Mouse (Mus musculus): ENCODE results near the gene Thoc6. TPM values are rescaled to one million over a fixed set of nuclear protein-coding genes. Genes with fewer than 3 reads are reported as not detected.

The Thoc6 gene
- polyA plus RNA-seq, 1 experiment, result 19.8 TPM

- TF ChIP-seq CTCF (IDR thresholded peaks at IDR 0.05; ENCODE audit: extremely low read depth, insufficient read length, insufficient replicate concordance, low read depth, low read length), result no peak
- TF ChIP-seq POLR2A (IDR thresholded peaks at IDR 0.05; ENCODE audit: low read depth, low read length), result no peak
- Histone ChIP-seq H3K27me3 (ENCODE audit: control insufficient read depth, insufficient read depth, low read length) (peaks cover 10% of the 10 kb centered on the region), H3K4me3 (ENCODE audit: low read depth, low read length) (no peak within 1 kb of the TSS), H3K4me1 (ENCODE audit: control insufficient read depth, insufficient read depth, insufficient read length, low read length) (no peaks in the 10 kb centered on the region), H3K36me3 (ENCODE audit: control insufficient read depth, insufficient read depth, low read length) (no peaks in the 10 kb centered on the region), H3K27ac (ENCODE audit: insufficient read depth, low read depth, low read length) (no peak within 1 kb of the TSS)
- 38% methylated on average over 15 of the region's 15 CpGs for WGBS
Observed at GRCm38 (mm10) chr17:23683856-23684672, 10.4 kb upstream of the Thoc6 start, which contains the start of gene Cldn9. TSS of gene Cldn9 (minus strand) at chr17:23684026.

- peaks cover 15% of the 10 kb centered on the region for H3K27me3 ChIP-seq (ENCODE audit: control insufficient read depth, insufficient read depth, low read length)
- no peaks in the 10 kb centered on the region for H3K4me1 ChIP-seq (ENCODE audit: control insufficient read depth, insufficient read depth, insufficient read length, low read length)
- H3K27ac ChIP-seq (ENCODE audit: insufficient read depth, low read depth, low read length), result no peak overlapping the region
- H3K4me3 ChIP-seq (ENCODE audit: low read depth, low read length), result no peak overlapping the region
- WGBS, result 55% methylated on average over 15 of the region's 15 CpGs
- TF ChIP-seq CTCF (IDR thresholded peaks at IDR 0.05; ENCODE audit: extremely low read depth, insufficient read length, insufficient replicate concordance, low read depth, low read length) (no peak), POLR2A (IDR thresholded peaks at IDR 0.05; ENCODE audit: low read depth, low read length) (no peak)
- no peaks in the 10 kb centered on the region for H3K36me3 ChIP-seq (ENCODE audit: control insufficient read depth, insufficient read depth, low read length)
Observed at GRCm38 (mm10) chr17:23683226-23683625, 9.5 kb upstream of the Thoc6 start.

DNA sequence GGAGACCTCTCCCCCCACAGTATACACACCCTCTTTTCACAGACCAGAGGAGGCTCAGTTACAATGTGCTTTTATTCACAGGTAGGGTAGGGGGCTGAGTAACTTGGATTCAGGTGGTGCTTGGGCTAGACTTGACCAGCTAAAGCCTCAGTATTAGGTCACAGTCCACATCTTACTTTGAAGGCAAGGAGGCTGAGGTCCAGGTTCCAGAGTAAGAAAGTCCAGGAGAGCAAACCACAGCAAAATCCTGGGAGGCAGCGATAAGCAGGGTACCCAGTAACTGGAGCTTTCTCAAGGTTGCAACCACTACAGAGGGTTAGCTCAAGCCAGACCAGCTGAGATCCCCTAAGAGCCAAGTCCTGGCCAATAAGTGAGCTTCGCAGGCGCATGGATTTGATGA is 8.8 kb upstream of the Thoc6 start:
- Histone ChIP-seq H3K4me1 (ENCODE audit: control insufficient read depth, insufficient read depth, insufficient read length, low read length) (no peaks in the 10 kb centered on the region), H3K27ac (ENCODE audit: insufficient read depth, low read depth, low read length) (no peak overlapping the region), H3K4me3 (ENCODE audit: low read depth, low read length) (no peak overlapping the region), H3K27me3 (ENCODE audit: control insufficient read depth, insufficient read depth, low read length) (peaks cover 15% of the 10 kb centered on the region), H3K36me3 (ENCODE audit: control insufficient read depth, insufficient read depth, low read length) (no peaks in the 10 kb centered on the region)
- 86% methylated on average over 3 of the region's 3 CpGs for WGBS
- no peak for TF ChIP-seq POLR2A (IDR thresholded peaks at IDR 0.05; ENCODE audit: low read depth, low read length)

DNA sequence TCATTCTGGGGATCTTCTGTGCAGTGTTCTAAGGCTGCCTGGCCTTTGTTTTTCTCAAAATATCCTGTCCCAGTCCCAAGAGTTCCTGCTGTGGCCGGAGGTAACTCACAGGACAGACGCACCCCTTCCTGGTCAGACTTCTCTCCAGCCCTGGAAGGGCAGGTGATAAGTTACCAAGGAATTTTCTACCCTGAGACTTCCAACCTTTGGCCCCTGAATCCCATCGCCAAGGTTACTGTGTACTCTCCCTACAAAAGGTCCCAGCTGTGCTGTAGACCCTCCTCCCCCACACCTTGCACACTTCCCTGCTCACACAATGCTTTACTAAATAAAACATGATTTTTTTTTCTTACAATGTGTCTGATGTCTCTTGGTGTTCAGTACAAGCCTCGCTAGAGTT is 8.4 kb upstream of the Thoc6 start:
- no peak for TF ChIP-seq CTCF (IDR thresholded peaks at IDR 0.05; ENCODE audit: extremely low read depth, insufficient read length, insufficient replicate concordance, low read depth, low read length)
- no peak for TF ChIP-seq POLR2A (IDR thresholded peaks at IDR 0.05; ENCODE audit: low read depth, low read length)
- Histone ChIP-seq H3K27me3 (ENCODE audit: control insufficient read depth, insufficient read depth, low read length) (peaks cover 15% of the 10 kb centered on the region), H3K27ac (ENCODE audit: insufficient read depth, low read depth, low read length) (no peak overlapping the region), H3K36me3 (ENCODE audit: control insufficient read depth, insufficient read depth, low read length) (no peaks in the 10 kb centered on the region), H3K4me3 (ENCODE audit: low read depth, low read length) (no peak overlapping the region), H3K4me1 (ENCODE audit: control insufficient read depth, insufficient read depth, insufficient read length, low read length) (no peaks in the 10 kb centered on the region)
- WGBS, result 27% methylated on average over 4 of the region's 4 CpGs

DNA sequence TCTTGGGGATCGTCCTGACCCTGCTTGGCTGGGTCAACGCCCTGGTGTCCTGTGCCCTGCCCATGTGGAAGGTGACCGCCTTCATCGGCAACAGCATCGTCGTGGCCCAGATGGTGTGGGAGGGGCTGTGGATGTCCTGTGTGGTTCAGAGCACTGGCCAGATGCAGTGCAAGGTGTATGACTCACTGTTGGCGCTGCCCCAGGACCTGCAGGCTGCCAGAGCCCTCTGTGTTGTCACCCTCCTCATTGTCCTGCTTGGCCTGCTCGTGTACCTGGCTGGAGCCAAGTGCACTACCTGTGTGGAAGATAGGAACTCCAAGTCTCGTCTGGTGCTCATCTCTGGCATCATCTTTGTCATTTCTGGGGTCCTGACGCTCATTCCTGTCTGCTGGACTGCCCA is 7.4 kb upstream of the Thoc6 start:
- Histone ChIP-seq H3K27me3 (ENCODE audit: control insufficient read depth, insufficient read depth, low read length) (peaks cover 15% of the 10 kb centered on the region), H3K27ac (ENCODE audit: insufficient read depth, low read depth, low read length) (no peak overlapping the region), H3K4me1 (ENCODE audit: control insufficient read depth, insufficient read depth, insufficient read length, low read length) (peaks cover 7% of the 10 kb centered on the region), H3K4me3 (ENCODE audit: low read depth, low read length) (no peak overlapping the region), H3K36me3 (ENCODE audit: control insufficient read depth, insufficient read depth, low read length) (no peaks in the 10 kb centered on the region)
- TF ChIP-seq CTCF (IDR thresholded peaks at IDR 0.05; ENCODE audit: extremely low read depth, insufficient read length, insufficient replicate concordance, low read depth, low read length) (no peak), POLR2A (IDR thresholded peaks at IDR 0.05; ENCODE audit: low read depth, low read length) (no peak)
- WGBS, result 45% methylated on average over 10 of the region's 10 CpGs

DNA sequence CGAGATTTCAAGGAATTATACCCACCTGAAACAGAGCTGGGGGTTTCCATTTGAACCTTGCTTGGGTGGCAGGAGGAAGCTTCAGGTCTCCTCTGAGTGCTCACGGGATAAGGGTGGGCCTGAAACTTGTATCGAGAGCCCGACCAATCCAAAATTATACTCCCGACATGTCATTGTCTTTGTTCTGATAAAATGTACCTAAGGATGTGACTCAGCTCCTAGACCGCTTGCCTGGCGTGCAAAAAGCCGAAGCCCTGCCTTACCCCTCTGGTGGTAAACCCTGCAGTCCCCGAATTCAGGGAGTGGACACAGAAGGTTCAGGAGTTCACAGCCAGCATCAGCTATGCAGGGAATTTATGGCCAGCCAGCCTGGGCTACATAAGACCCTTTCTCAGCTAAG is 6.7 kb upstream of the Thoc6 start:
- no peaks in the 10 kb centered on the region for H3K36me3 ChIP-seq (ENCODE audit: control insufficient read depth, insufficient read depth, low read length)
- H3K4me3 ChIP-seq (ENCODE audit: low read depth, low read length), result no peak overlapping the region
- H3K27me3 ChIP-seq (ENCODE audit: control insufficient read depth, insufficient read depth, low read length), result peaks cover 15% of the 10 kb centered on the region
- no peak overlapping the region for H3K27ac ChIP-seq (ENCODE audit: insufficient read depth, low read depth, low read length)
- TF ChIP-seq POLR2A (IDR thresholded peaks at IDR 0.05; ENCODE audit: low read depth, low read length) (no peak), CTCF (IDR thresholded peaks at IDR 0.05; ENCODE audit: extremely low read depth, insufficient read length, insufficient replicate concordance, low read depth, low read length) (no peak)
- peaks cover 10% of the 10 kb centered on the region for H3K4me1 ChIP-seq (ENCODE audit: control insufficient read depth, insufficient read depth, insufficient read length, low read length)
- WGBS, result 81% methylated on average over 9 of the region's 9 CpGs

- no peak within 1 kb of the TSS for H3K4me3 ChIP-seq (ENCODE audit: low read depth, low read length)
- peaks cover 11% of the 10 kb centered on the region for H3K4me1 ChIP-seq (ENCODE audit: control insufficient read depth, insufficient read depth, insufficient read length, low read length)
- H3K36me3 ChIP-seq (ENCODE audit: control insufficient read depth, insufficient read depth, low read length), result no peaks in the 10 kb centered on the region
- no peak for TF ChIP-seq POLR2A (IDR thresholded peaks at IDR 0.05; ENCODE audit: low read depth, low read length)
- 13% methylated on average over 38 of the region's 38 CpGs for WGBS
- no peak within 1 kb of the TSS for H3K27ac ChIP-seq (ENCODE audit: insufficient read depth, low read depth, low read length)
- peaks cover 15% of the 10 kb centered on the region for H3K27me3 ChIP-seq (ENCODE audit: control insufficient read depth, insufficient read depth, low read length)
Observed at GRCm38 (mm10) chr17:23679127-23679835, 5.6 kb upstream of the Thoc6 start, which contains the start of gene Cldn6. TSS of gene Cldn6 (plus strand) at chr17:23679249.
